Mouse (Mus musculus) kidney, postnatal 0 days (tissue): Measurements from ENCODE around the gene Klk8. TPM values are rescaled to one million over a fixed set of nuclear protein-coding genes. Genes with fewer than 3 reads are reported as not detected.

ENCODE experiments used
- ATAC-seq: fragments of 200-750 bp; cut with Nextera tagmentation; replicated peaks from 2 replicates; pipeline ENCODE4 v1.8.0; 2017; ENCODE audit warnings: low read depth, moderate number of reproducible peaks, moderate TSS enrichment, moderate library complexity; ENCODE audit not compliant: low FRiP score
- DNase-seq: peaks from one replicate; pipeline ENCODE4 v3.0.0-alpha.2; 2016; ENCODE audit warnings: low spot score
- H3K27ac ChIP-seq: fragments of 300-500 bp; sonication (generic); 2 replicates; pipeline ENCODE4 v1.5.1; 2014; ENCODE audit warnings: mild to moderate bottlenecking
- H3K27me3 ChIP-seq: fragments of 300-500 bp; sonication (generic); 2 replicates; pipeline ENCODE4 v1.6.1; 2014; ENCODE audit warnings: low read length, mixed read lengths; ENCODE audit not compliant: insufficient read depth
- H3K36me3 ChIP-seq: fragments of 300-500 bp; sonication (generic); 2 replicates; pipeline ENCODE4 v1.6.1; 2014; ENCODE audit warnings: low read length, mixed read lengths; ENCODE audit not compliant: insufficient read depth
- H3K4me1 ChIP-seq: fragments of 300-500 bp; sonication (generic); replicated peaks from 2 replicates; pipeline ENCODE4 v1.6.1; 2014; ENCODE audit warnings: antibody characterized with exemption, low read length, mixed read lengths; ENCODE audit not compliant: insufficient read depth
- H3K4me2 ChIP-seq: fragments of 300-500 bp; sonication (generic); 2 replicates; pipeline ENCODE4 v1.6.1; 2014; ENCODE audit warnings: mild to moderate bottlenecking, low read length, moderate library complexity, mixed read lengths
- H3K4me3 ChIP-seq: fragments of 300-500 bp; sonication (generic); replicated peaks from 2 replicates; pipeline ENCODE4 v1.5.1; 2014; ENCODE audit warnings: low read depth, low read length
- H3K9ac ChIP-seq: fragments of 300-500 bp; sonication (generic); 2 replicates; pipeline ENCODE4 v1.6.1; 2014; ENCODE audit warnings: low read depth, low read length
- H3K9me3 ChIP-seq: fragments of 300-500 bp; sonication (generic); replicated peaks from 2 replicates; pipeline ENCODE4 v1.6.1; 2016; ENCODE audit warnings: low read length, inconsistent platforms, mixed read lengths
- CTCF ChIP-seq: IDR thresholded peaks from 2 replicates; pipeline ENCODE4 v1.5.1; 2016; ENCODE audit warnings: antibody characterized with exemption, low read depth, mild to moderate bottlenecking, moderate library complexity
- WGBS: fragments of 180-500 bp; shearing (Covaris S2); extraction: QIAGEN DNeasy Blood & Tissue Kit; methylation state at CpG from one replicate; pipeline ENCODE4 v1.1.7; 2014; 5-methylcytosine and 5-hydroxymethylcytosine counted together
- polyA plus RNA-seq: library from polyadenylated mRNA; unstranded; fragments of >200 nt; fragmentation: Nextera tagmentation; extraction: Ambion mirVana; gene quantifications from 2 replicates; pipeline ENCODE4 v1.2.1, GENCODE M21; 2015

Gene Klk8
- polyA plus RNA-seq, 1 experiment from 2014 or later, result 23.1 TPM

GRCm38 (mm10) chr7:43771916-43772315, 25.5 kb upstream of the Klk8 start:
- Histone ChIP-seq H3K27ac (no peak overlapping the region), H3K9ac (no peak overlapping the region), H3K4me2 (no peak overlapping the region), H3K4me1 (no peaks in the 10 kb centered on the region), H3K9me3 (no peaks in the 10 kb centered on the region), H3K4me3 (no peak overlapping the region), H3K27me3 (no peaks in the 10 kb centered on the region), H3K36me3 (no peaks in the 10 kb centered on the region)
- DNase-seq (no peak), ATAC-seq (no peak)
- WGBS, result 92% methylated on average over 6 of the region's 6 CpGs
- TF ChIP-seq CTCF, result no peak

GRCm38 (mm10) chr7:43772901-43773300, 24.5 kb upstream of the Klk8 start:
- Histone ChIP-seq H3K9me3 (no peaks in the 10 kb centered on the region), H3K27me3 (no peaks in the 10 kb centered on the region), H3K27ac (no peak overlapping the region), H3K36me3 (no peaks in the 10 kb centered on the region), H3K9ac (no peak overlapping the region), H3K4me3 (no peak overlapping the region), H3K4me1 (no peaks in the 10 kb centered on the region), H3K4me2 (no peak overlapping the region)
- no peak for TF ChIP-seq CTCF
- ATAC-seq, result no peak
- 66% methylated on average over 3 of the region's 3 CpGs for WGBS
- DNase-seq, result no peak

DNA sequence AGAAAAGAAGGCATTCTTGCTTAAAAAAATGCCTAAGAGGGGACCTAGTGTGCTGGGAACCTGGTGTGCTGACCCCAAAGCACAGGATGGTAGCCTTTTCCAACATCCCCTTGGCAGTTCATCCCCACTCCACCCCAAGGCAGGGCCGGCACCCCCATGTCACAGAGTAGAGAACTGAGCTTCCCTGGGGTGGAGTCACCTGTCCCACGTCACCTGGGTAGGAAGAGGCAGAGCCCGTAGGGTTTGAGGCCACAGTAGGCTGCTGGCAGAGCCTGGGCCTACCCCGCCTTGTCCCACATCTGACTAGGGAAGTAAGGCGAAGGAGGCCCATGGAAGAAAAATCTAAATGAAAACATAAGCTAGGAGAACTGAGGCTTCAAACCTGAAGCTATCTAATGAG, 23.0 kb upstream of the Klk8 start, which contains the start of gene Klk11:
Klk11 (plus strand) TSS at position 241 of the 400 bp plus-strand sequence.
- WGBS, result 96% methylated on average over 5 of the region's 5 CpGs
- Histone ChIP-seq H3K9ac (no peak within 1 kb of the TSS), H3K36me3 (no peaks in the 10 kb centered on the region), H3K4me1 (no peaks in the 10 kb centered on the region), H3K27ac (no peak within 1 kb of the TSS), H3K4me2 (no peak within 1 kb of the TSS), H3K4me3 (no peak within 1 kb of the TSS), H3K9me3 (no peaks in the 10 kb centered on the region), H3K27me3 (no peaks in the 10 kb centered on the region)
- DNase-seq, result no peak
- no peak for TF ChIP-seq CTCF
- ATAC-seq, result no peak

DNA sequence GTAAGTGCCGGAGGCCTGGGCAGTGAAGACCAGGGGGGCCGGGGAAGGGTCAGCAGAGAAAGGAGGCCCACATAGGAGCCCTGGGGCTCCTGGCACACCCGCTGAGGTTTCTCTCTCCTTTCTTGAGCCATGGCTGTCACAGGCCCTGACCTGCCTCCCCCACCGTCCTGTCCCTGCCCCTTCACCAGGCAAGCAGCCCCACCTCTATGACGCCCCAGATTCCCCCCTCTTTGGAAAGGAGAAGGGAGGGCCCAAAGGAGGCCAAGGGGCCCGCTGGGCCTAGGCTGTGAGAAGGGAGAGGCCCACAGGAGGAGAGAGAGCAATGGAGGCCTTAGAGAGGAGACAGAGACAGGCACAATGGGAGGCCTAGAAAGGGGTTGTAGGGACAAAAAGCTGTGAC, 22.6 kb upstream of the Klk8 start:
- Histone ChIP-seq H3K9me3 (no peaks in the 10 kb centered on the region), H3K4me2 (no peak overlapping the region), H3K4me1 (no peaks in the 10 kb centered on the region), H3K4me3 (no peak overlapping the region), H3K27ac (no peak overlapping the region), H3K27me3 (no peaks in the 10 kb centered on the region), H3K9ac (no peak overlapping the region), H3K36me3 (no peaks in the 10 kb centered on the region)
- no peak for DNase-seq
- ATAC-seq, result no peak
- WGBS, result 71% methylated on average over 6 of the region's 6 CpGs
- no peak for TF ChIP-seq CTCF

GRCm38 (mm10) chr7:43775311-43776057, 21.9 kb upstream of the Klk8 start:
- Histone ChIP-seq H3K4me2 (no peak overlapping the region), H3K4me1 (no peaks in the 10 kb centered on the region), H3K27me3 (no peaks in the 10 kb centered on the region), H3K27ac (no peak overlapping the region), H3K36me3 (no peaks in the 10 kb centered on the region), H3K9ac (no peak overlapping the region), H3K4me3 (no peak overlapping the region), H3K9me3 (no peaks in the 10 kb centered on the region)
- ATAC-seq (no peak), DNase-seq (no peak)
- no peak for TF ChIP-seq CTCF
- WGBS, result 47% methylated on average over 7 of the region's 7 CpGs

DNA sequence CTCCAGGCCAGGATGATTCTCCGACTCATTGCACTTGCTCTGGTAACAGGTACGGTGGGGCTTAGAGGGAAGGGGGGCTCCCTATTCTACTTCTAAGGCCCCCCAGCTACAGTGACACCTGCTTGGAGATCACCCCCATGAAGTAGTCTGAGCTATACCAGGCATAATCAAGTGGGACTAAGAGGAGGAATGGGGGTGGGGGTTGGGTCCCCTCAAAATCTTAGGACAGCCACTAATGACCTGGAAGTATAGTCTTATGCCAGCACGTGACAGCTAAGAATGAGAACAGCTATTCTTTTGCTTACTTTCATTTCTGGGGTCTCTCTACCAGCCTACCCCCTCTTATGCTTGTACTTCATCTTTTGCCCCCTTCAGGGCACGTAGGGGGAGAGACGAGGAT, 20.9 kb upstream of the Klk8 start:
- Histone ChIP-seq H3K27ac (no peak overlapping the region), H3K4me1 (no peaks in the 10 kb centered on the region), H3K36me3 (no peaks in the 10 kb centered on the region), H3K4me2 (no peak overlapping the region), H3K27me3 (no peaks in the 10 kb centered on the region), H3K4me3 (no peak overlapping the region), H3K9ac (no peak overlapping the region), H3K9me3 (no peaks in the 10 kb centered on the region)
- DNase-seq (no peak), ATAC-seq (no peak)
- TF ChIP-seq CTCF, result no peak
- WGBS, result 77% methylated on average over 5 of the region's 5 CpGs

DNA sequence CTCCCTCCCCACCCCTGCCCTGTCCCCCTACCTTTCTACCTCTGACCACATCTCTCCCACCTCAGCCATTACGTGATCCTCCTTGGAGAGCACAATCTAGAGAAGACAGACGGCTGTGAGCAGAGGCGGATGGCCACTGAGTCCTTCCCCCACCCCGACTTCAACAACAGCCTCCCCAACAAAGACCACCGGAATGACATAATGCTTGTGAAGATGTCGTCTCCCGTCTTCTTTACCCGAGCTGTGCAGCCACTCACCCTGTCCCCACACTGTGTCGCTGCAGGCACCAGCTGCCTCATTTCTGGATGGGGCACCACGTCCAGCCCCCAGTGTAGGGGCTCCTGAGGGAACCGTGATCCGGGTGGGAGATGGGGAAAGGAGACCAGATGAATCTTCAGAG, 20.0 kb upstream of the Klk8 start:
- no peaks in the 10 kb centered on the region for H3K4me1 ChIP-seq
- DNase-seq, result no peak
- ATAC-seq, result no peak
- H3K4me2 ChIP-seq, result no peak overlapping the region
- no peak overlapping the region for H3K27ac ChIP-seq
- H3K9ac ChIP-seq, result no peak overlapping the region
- no peak overlapping the region for H3K4me3 ChIP-seq
- H3K9me3 ChIP-seq, result no peaks in the 10 kb centered on the region
- no peak for TF ChIP-seq CTCF
- no peaks in the 10 kb centered on the region for H3K27me3 ChIP-seq
- H3K36me3 ChIP-seq, result no peaks in the 10 kb centered on the region
- WGBS, result 86% methylated on average over 12 of the region's 12 CpGs
